Mouse (Mus musculus) lung, adult 2 months (tissue): ENCODE data around the gene Plbd2.

ENCODE experiments used
- CTCF ChIP-seq: fragments of 200-500 bp; IDR thresholded peaks from 2 replicates; pipeline ENCODE4 v1.5.1; 2011; ENCODE audit warnings: mild to moderate bottlenecking, low read length, control low read depth; ENCODE audit not compliant: insufficient read depth
- POLR2A ChIP-seq: fragments of 200-500 bp; IDR thresholded peaks from 2 replicates; pipeline ENCODE4 v1.6.1; 2011; ENCODE audit warnings: low read depth, mild to moderate bottlenecking, control low read depth, low read length, borderline replicate concordance; ENCODE audit errors: extremely low read depth

DNA sequence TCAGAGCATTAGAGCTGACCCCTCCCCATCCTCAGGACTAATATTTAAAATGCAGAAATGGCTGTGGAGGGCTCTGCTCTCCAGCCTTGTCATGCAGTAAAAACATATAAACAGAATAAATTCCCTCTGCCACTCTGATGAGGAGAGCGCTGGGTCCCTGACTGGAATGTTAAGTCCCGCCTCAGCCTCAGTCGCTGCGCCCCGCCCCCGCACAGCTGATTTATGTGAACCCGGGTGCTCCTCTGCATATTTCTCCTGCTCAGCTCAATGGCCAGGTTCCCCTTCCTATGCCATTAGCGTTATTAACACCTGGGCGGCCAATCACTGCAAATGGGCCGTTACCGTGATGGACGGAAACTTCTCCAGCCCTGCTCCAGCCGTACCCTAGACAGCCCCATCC lies 56.1 kb downstream of the Plbd2 start:
- TF ChIP-seq CTCF (no peak), POLR2A (no peak)
